ENCODE assay signal across 8 mouse cellular contexts in the genomic region with DNA sequence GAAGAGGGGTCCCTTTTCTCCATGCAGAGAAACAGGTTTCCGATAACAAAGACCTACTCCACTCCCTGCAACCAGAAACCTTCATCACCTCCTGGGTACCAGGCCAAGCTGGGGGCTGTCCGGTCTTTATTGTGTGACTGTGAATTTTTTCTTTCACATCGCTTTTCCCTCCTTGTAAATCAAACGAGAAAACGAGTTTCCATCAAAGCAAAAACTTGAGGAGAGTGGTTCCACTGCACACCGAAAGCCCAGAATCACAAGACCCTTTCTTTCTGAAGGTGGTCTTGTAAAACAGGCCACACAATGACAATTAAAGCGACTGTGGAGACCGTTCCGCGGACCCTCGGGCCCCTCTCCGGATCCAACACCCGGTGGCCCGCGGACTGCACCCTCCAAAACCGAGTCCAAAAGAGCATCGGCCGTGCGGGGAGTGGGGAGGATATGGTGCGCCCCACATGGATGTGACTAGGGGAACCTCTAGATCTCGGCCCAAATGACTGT. TPM values are rescaled to one million over a fixed set of nuclear protein-coding genes. Genes with fewer than 3 reads are reported as not detected.
DNase-seq lines count a peak whose midpoint lies in the region; ATAC-seq and TF ChIP-seq lines count a peak whose summit lies in the region.

No protein-coding gene starts in this region.

- TF ChIP-seq CTCF in kidney, adult 2 months (conservative IDR thresholded peaks at IDR 0.05; ENCODE audit: insufficient read depth, insufficient read length, low read depth, low read length): no peak
- TF ChIP-seq CTCF in small intestine, adult 2 months (IDR thresholded peaks at IDR 0.05; ENCODE audit: extremely low read depth, insufficient read length, insufficient replicate concordance, low read depth, low read length): no peak

- no peaks in the 10 kb centered on the region for H3K4me1 ChIP-seq in kidney, adult 2 months (ENCODE audit: control insufficient read depth, insufficient read depth, low read length)
- H3K4me1 ChIP-seq in forebrain, embryonic 11.5 days (replicated peaks; ENCODE audit: control insufficient read depth, insufficient read depth, low read length): peaks cover 8% of the 10 kb centered on the region
- peaks cover 32% of the 10 kb centered on the region for H3K4me1 ChIP-seq in limb, embryonic 13.5 days
- H3K4me1 ChIP-seq in small intestine, adult 2 months (ENCODE audit: control insufficient read depth, insufficient read depth, insufficient read length, low read length): 0 out of 2 replicates have a peak, but pooled peaks cover 3% of the 10 kb centered on the region

- DNase-seq in kidney, adult 2 months: no peak
- DNase-seq in kidney, adult 8-10 months: no peak
- peak; percentile 49 for DNase-seq in Muller cell, postnatal 12 days (ENCODE audit: inconsistent ontology term)
- peak; percentile 75 for DNase-seq in forebrain, embryonic 11.5 days (ENCODE audit: low spot score)
- no peak for DNase-seq in left cerebral cortex, adult 9 months (ENCODE audit: low spot score in 2 of 2)
- DNase-seq in spleen, postnatal 4 days (ENCODE audit: low spot score in 2 of 2): no peak

- peak overlapping the region; percentile 92 for H3K9ac ChIP-seq in forebrain, embryonic 11.5 days (ENCODE audit: low read length)
- peak overlapping the region; percentile 90 for H3K9ac ChIP-seq in limb, embryonic 13.5 days

- H3K27ac ChIP-seq in kidney, adult 2 months (ENCODE audit: insufficient read depth, low read depth, low read length): peak overlapping the region; percentile 44; the same call in 1 of the 2 replicates
- H3K27ac ChIP-seq in forebrain, embryonic 11.5 days (ENCODE audit: low read depth, low read length): peak overlapping the region; percentile 25; the same call in 1 of the 2 replicates
- peak overlapping the region; percentile 77; the same call in 1 of the 2 replicates for H3K27ac ChIP-seq in limb, embryonic 13.5 days
- no peak overlapping the region for H3K27ac ChIP-seq in small intestine, adult 2 months (ENCODE audit: insufficient read depth, low read depth, low read length)

- H3K27me3 ChIP-seq in kidney, adult 2 months (replicated peaks; ENCODE audit: control insufficient read depth, insufficient read depth, low read length): no peaks in the 10 kb centered on the region
- no peaks in the 10 kb centered on the region for H3K27me3 ChIP-seq in forebrain, embryonic 11.5 days (ENCODE audit: control insufficient read depth, insufficient read depth, low read length)
- H3K27me3 ChIP-seq in limb, embryonic 13.5 days: no peaks in the 10 kb centered on the region
- peaks cover 13% of the 10 kb centered on the region for H3K27me3 ChIP-seq in small intestine, adult 2 months (ENCODE audit: control insufficient read depth, insufficient read depth, low read length)

- peak; percentile 40 for ATAC-seq in forebrain, embryonic 11.5 days (replicated peaks; ENCODE audit: low FRiP score)
- ATAC-seq in limb, embryonic 13.5 days (ENCODE audit: low FRiP score, low read depth): peak; percentile 45

- TF ChIP-seq POLR2A in kidney, adult 2 months (IDR thresholded peaks at IDR 0.05; ENCODE audit: low read depth, low read length): no peak
- no peak for TF ChIP-seq POLR2A in small intestine, adult 2 months (IDR thresholded peaks at IDR 0.05; ENCODE audit: low read depth, low read length)

- H3K9me3 ChIP-seq in forebrain, embryonic 11.5 days (ENCODE audit: control insufficient read depth, low read length): no peaks in the 10 kb centered on the region
- H3K9me3 ChIP-seq in limb, embryonic 13.5 days: no peaks in the 10 kb centered on the region

- WGBS in kidney, adult 2 months: 7% methylated on average over 21 of the region's 21 CpGs
- under 1% methylated on average over 21 of the region's 21 CpGs for WGBS in forebrain, embryonic 11.5 days
- under 1% methylated on average over 21 of the region's 21 CpGs for WGBS in limb, embryonic 13.5 days
- WGBS in small intestine, adult 2 months: 6% methylated on average over 21 of the region's 21 CpGs

- peak overlapping the region; percentile 57 for H3K4me2 ChIP-seq in forebrain, embryonic 11.5 days (ENCODE audit: low read depth, low read length, severe bottlenecking)
- peak overlapping the region; percentile 75 for H3K4me2 ChIP-seq in limb, embryonic 13.5 days (replicated peaks)

- no peaks in the 10 kb centered on the region for H3K36me3 ChIP-seq in kidney, adult 2 months (ENCODE audit: control insufficient read depth, insufficient read depth, low read length)
- H3K36me3 ChIP-seq in forebrain, embryonic 11.5 days (ENCODE audit: control insufficient read depth, insufficient read depth, low read length): no peaks in the 10 kb centered on the region
- 0 out of 2 replicates have a peak, but pooled peaks cover 6% of the 10 kb centered on the region for H3K36me3 ChIP-seq in limb, embryonic 13.5 days
- no peaks in the 10 kb centered on the region for H3K36me3 ChIP-seq in small intestine, adult 2 months (ENCODE audit: control insufficient read depth, insufficient read depth, low read length)

- peak overlapping the region; percentile 79 for H3K4me3 ChIP-seq in kidney, adult 2 months (ENCODE audit: insufficient read depth, low read depth, low read length)
- peak overlapping the region; percentile 62 for H3K4me3 ChIP-seq in forebrain, embryonic 11.5 days (ENCODE audit: low read depth, low read length)
- H3K4me3 ChIP-seq in limb, embryonic 13.5 days: peak overlapping the region; percentile 75
- H3K4me3 ChIP-seq in small intestine, adult 2 months (ENCODE audit: low read depth, low read length): peak overlapping the region; percentile 76

RNA-seq across cellular contexts. Expression of a gene that starts 0.6 kb away (rescaled TPM):
- polyA plus RNA-seq in kidney, adult 2 months (2012; rRNA removed): 39.9 and 42.2 TPM in 2 replicates
- polyA plus RNA-seq in forebrain, embryonic 11.5 days (2014; fragmentation: Nextera tagmentation; extraction: Ambion mirVana): 121 and 122 TPM in 2 replicates
- polyA plus RNA-seq in limb, embryonic 13.5 days (2015; fragmentation: Nextera tagmentation; extraction: Ambion mirVana): 101 and 102 TPM in 2 replicates
- polyA plus RNA-seq in small intestine, adult 2 months (2012; rRNA removed): 9.0 and 15.1 TPM in 2 replicates

Comparison
In these comparisons a context has a peak if more than half of its experiments do, and no peak if none do; other contexts are left out.
1. DNase-seq: peak in Muller cell, postnatal 12 days (single experiment) and forebrain, embryonic 11.5 days (single experiment); none in kidney, adult 2 months (single experiment), kidney, adult 8-10 months (0 of 2), left cerebral cortex, adult 9 months (0 of 2) and spleen, postnatal 4 days (0 of 2).
2. Peak in every context shown above with its lines, with median percentiles within 50 percentile points of each other: H3K4me3 ChIP-seq.